Mouse (Mus musculus): ENCODE measurements at regions not wholly inside any gene's neighbourhood (a gene's known extent, or its start where the extent isn't known, plus 50 kb on each side); places are given as distances from the start of the nearest gene placed in this dataset.

GRCm38 (mm10) chr7:76164191-76164590 is 65.5 kb upstream of the Agbl1 start:
- Histone ChIP-seq H3K4me3 (no peak overlapping the region), H3K4me1 (no peaks in the 10 kb centered on the region), H3K27ac (no peak overlapping the region), H3K9ac (no peak overlapping the region), H3K9me3 (replicated peaks) (no peaks in the 10 kb centered on the region), H3K27me3 (no peaks in the 10 kb centered on the region), H3K4me2 (no peak overlapping the region), H3K36me3 (ENCODE audit: poor library complexity, severe bottlenecking) (no peaks in the 10 kb centered on the region)
- ATAC-seq = no peak
- WGBS = 98% methylated on average over 1 of the region's 1 CpGs

- WGBS = 86% methylated on average over 5 of the region's 5 CpGs
- H3K4me3 ChIP-seq = no peak overlapping the region
- no peaks in the 10 kb centered on the region for H3K27me3 ChIP-seq
- no peaks in the 10 kb centered on the region for H3K36me3 ChIP-seq (ENCODE audit: poor library complexity, severe bottlenecking)
- H3K9me3 ChIP-seq (replicated peaks) = no peaks in the 10 kb centered on the region
- no peak for ATAC-seq
- no peak overlapping the region for H3K27ac ChIP-seq
- no peak overlapping the region for H3K4me2 ChIP-seq
- no peaks in the 10 kb centered on the region for H3K4me1 ChIP-seq
- H3K9ac ChIP-seq = no peak overlapping the region
Observed at GRCm38 (mm10) chr7:76164735-76165630, 64.7 kb upstream of the Agbl1 start.

GRCm38 (mm10) chr7:76170481-76170880 is 59.2 kb upstream of the Agbl1 start:
- Histone ChIP-seq H3K4me1 (no peaks in the 10 kb centered on the region), H3K27ac (no peak overlapping the region), H3K27me3 (no peaks in the 10 kb centered on the region), H3K9me3 (replicated peaks) (no peaks in the 10 kb centered on the region), H3K9ac (no peak overlapping the region), H3K4me3 (no peak overlapping the region), H3K4me2 (no peak overlapping the region), H3K36me3 (ENCODE audit: poor library complexity, severe bottlenecking) (no peaks in the 10 kb centered on the region)
- 84% methylated on average over 2 of the region's 2 CpGs for WGBS
- ATAC-seq = no peak

- no peak overlapping the region for H3K9ac ChIP-seq
- no peak for ATAC-seq
- no peaks in the 10 kb centered on the region for H3K4me1 ChIP-seq
- no peaks in the 10 kb centered on the region for H3K9me3 ChIP-seq (replicated peaks)
- H3K36me3 ChIP-seq (ENCODE audit: poor library complexity, severe bottlenecking) = no peaks in the 10 kb centered on the region
- no peaks in the 10 kb centered on the region for H3K27me3 ChIP-seq
- H3K4me2 ChIP-seq = no peak overlapping the region
- H3K27ac ChIP-seq = no peak overlapping the region
- no peak overlapping the region for H3K4me3 ChIP-seq
- WGBS = 86% methylated on average over 5 of the region's 5 CpGs
Observed at GRCm38 (mm10) chr7:76176235-76176634, 53.5 kb upstream of the Agbl1 start.

- H3K4me3 ChIP-seq = no peak overlapping the region
- H3K27ac ChIP-seq = no peak overlapping the region
- no peaks in the 10 kb centered on the region for H3K9me3 ChIP-seq (replicated peaks)
- 81% methylated on average over 2 of the region's 2 CpGs for WGBS
- no peaks in the 10 kb centered on the region for H3K4me1 ChIP-seq
- no peak for ATAC-seq
- H3K4me2 ChIP-seq = no peak overlapping the region
- no peak overlapping the region for H3K9ac ChIP-seq
- H3K36me3 ChIP-seq (ENCODE audit: poor library complexity, severe bottlenecking) = no peaks in the 10 kb centered on the region
- no peaks in the 10 kb centered on the region for H3K27me3 ChIP-seq
Observed at GRCm38 (mm10) chr7:76177420-76177819, 52.3 kb upstream of the Agbl1 start.
